Mouse (Mus musculus): ENCODE measurements around the gene Rnf7.
"Not testable (repeated sequence)": the region's sequence is repeated elsewhere in the genome, so short reads cannot be mapped to it uniquely, and the experiment has no call there.

Gene Rnf7

GRCm38 (mm10) chr9:96478071-96478888 is at the start of gene Rnf7:
Gene Rnf7, minus strand, starts transcription at chr9:96478675.
- peak; percentile 99 for DNase-seq

- no peak for DNase-seq
These were observed 47.5 kb upstream of the Rnf7 start for GRCm38 (mm10) chr9:96526011-96526410.

GRCm38 (mm10) chr9:96524972-96525506 is 46.6 kb upstream of the Rnf7 start, which contains the start of gene Gm28729:
Gene Gm28729, minus strand, starts transcription at chr9:96525264.
- DNase-seq = peak; percentile 33

- DNase-seq = no peak
These were observed 44.7 kb upstream of the Rnf7 start for GRCm38 (mm10) chr9:96523148-96523547.

- DNase-seq = not testable (repeated sequence)
These were observed 43.1 kb upstream of the Rnf7 start for GRCm38 (mm10) chr9:96521574-96521973.

- DNase-seq = no peak
These were observed 39.0 kb upstream of the Rnf7 start for GRCm38 (mm10) chr9:96517429-96517828.

- DNase-seq = no peak
These were observed 38.3 kb upstream of the Rnf7 start for GRCm38 (mm10) chr9:96516806-96517205.

- DNase-seq = no peak
These were observed 37.3 kb upstream of the Rnf7 start for GRCm38 (mm10) chr9:96515737-96516136.

- DNase-seq = no peak
These were observed 35.8 kb upstream of the Rnf7 start for GRCm38 (mm10) chr9:96514278-96514677.

GRCm38 (mm10) chr9:96506011-96506498 is 27.6 kb upstream of the Rnf7 start:
- peak; percentile 83 for DNase-seq

GRCm38 (mm10) chr9:96505156-96505555 is 26.7 kb upstream of the Rnf7 start:
- DNase-seq = no peak

- DNase-seq = no peak
These were observed 25.8 kb upstream of the Rnf7 start for GRCm38 (mm10) chr9:96504116-96504895.

GRCm38 (mm10) chr9:96502856-96503610 is 24.6 kb upstream of the Rnf7 start:
- no peak for DNase-seq

- DNase-seq = no peak
These were observed 22.7 kb upstream of the Rnf7 start for GRCm38 (mm10) chr9:96501217-96501616.

GRCm38 (mm10) chr9:96493212-96493611 is 14.7 kb upstream of the Rnf7 start:
- DNase-seq = peak; percentile 67

- DNase-seq = peak; percentile 66
These were observed 13.3 kb upstream of the Rnf7 start for GRCm38 (mm10) chr9:96491810-96492209.

- not testable (repeated sequence) for DNase-seq
These were observed 9.4 kb upstream of the Rnf7 start for GRCm38 (mm10) chr9:96487869-96488268.

- DNase-seq = no peak
These were observed 5.2 kb upstream of the Rnf7 start for GRCm38 (mm10) chr9:96483648-96484047.

GRCm38 (mm10) chr9:96483028-96483427 is 4.6 kb upstream of the Rnf7 start:
- no peak for DNase-seq

GRCm38 (mm10) chr9:96472356-96472755 is 6.1 kb downstream of the Rnf7 start:
- no peak for DNase-seq

- not testable (repeated sequence) for DNase-seq
These were observed 6.8 kb downstream of the Rnf7 start for GRCm38 (mm10) chr9:96471681-96472080.

GRCm38 (mm10) chr9:96470266-96470974 is 8.1 kb downstream of the Rnf7 start:
- no peak for DNase-seq
